Mouse (Mus musculus) heart, embryonic 15.5 days (tissue): ENCODE measurements around the gene Pak7. TPM values are rescaled to one million over a fixed set of nuclear protein-coding genes. Genes with fewer than 3 reads are reported as not detected.

Source experiments
- ATAC-seq: fragments of 200-750 bp; cut with Nextera tagmentation; replicated peaks from 2 replicates; pipeline ENCODE4 v1.8.0; 2017; ENCODE audit warnings: low read depth, moderate TSS enrichment; ENCODE audit not compliant: insufficient number of reproducible peaks, insufficient read depth, low FRiP score
- H3K27ac ChIP-seq: fragments of 300-500 bp; sonication (generic); 2 replicates; pipeline ENCODE4 v1.5.1; 2015; ENCODE audit warnings: mild to moderate bottlenecking, inconsistent platforms
- H3K27me3 ChIP-seq: fragments of 300-500 bp; sonication (generic); 2 replicates; pipeline ENCODE4 v1.6.1; 2015; ENCODE audit warnings: inconsistent platforms
- H3K36me3 ChIP-seq: fragments of 300-500 bp; sonication (generic); 2 replicates; pipeline ENCODE4 v1.6.1; 2015; ENCODE audit warnings: mild to moderate bottlenecking, inconsistent platforms
- H3K4me1 ChIP-seq: fragments of 300-500 bp; sonication (generic); replicated peaks from 2 replicates; pipeline ENCODE4 v1.6.1; 2015; ENCODE audit warnings: inconsistent platforms
- H3K4me2 ChIP-seq: fragments of 300-500 bp; sonication (generic); 2 replicates; pipeline ENCODE4 v1.6.1; 2015; ENCODE audit warnings: inconsistent platforms, mild to moderate bottlenecking, moderate library complexity
- H3K4me3 ChIP-seq: fragments of 300-500 bp; sonication (generic); 2 replicates; pipeline ENCODE4 v1.5.1; 2015; ENCODE audit warnings: mild to moderate bottlenecking, inconsistent platforms
- H3K9ac ChIP-seq: fragments of 300-500 bp; sonication (generic); 2 replicates; pipeline ENCODE4 v1.6.1; 2015; ENCODE audit warnings: mild to moderate bottlenecking, inconsistent platforms
- H3K9me3 ChIP-seq: fragments of 300-500 bp; sonication (generic); replicated peaks from 2 replicates; pipeline ENCODE4 v1.6.1; 2016; ENCODE audit warnings: inconsistent platforms
- WGBS: fragments of 180-500 bp; shearing (Covaris S2); methylation state at CpG from one replicate; pipeline ENCODE4 v1.1.7; 2015; ENCODE audit warnings: mixed read lengths; 5-methylcytosine and 5-hydroxymethylcytosine counted together
- polyA plus RNA-seq: library from polyadenylated mRNA; unstranded; fragments of >200 nt; fragmentation: Nextera tagmentation; extraction: Ambion mirVana; gene quantifications from 2 replicates; pipeline ENCODE4 v1.2.1, GENCODE M21; 2015

Pak7 gene
- polyA plus RNA-seq, 1 experiment from 2014 or later = 0.28 TPM

DNA sequence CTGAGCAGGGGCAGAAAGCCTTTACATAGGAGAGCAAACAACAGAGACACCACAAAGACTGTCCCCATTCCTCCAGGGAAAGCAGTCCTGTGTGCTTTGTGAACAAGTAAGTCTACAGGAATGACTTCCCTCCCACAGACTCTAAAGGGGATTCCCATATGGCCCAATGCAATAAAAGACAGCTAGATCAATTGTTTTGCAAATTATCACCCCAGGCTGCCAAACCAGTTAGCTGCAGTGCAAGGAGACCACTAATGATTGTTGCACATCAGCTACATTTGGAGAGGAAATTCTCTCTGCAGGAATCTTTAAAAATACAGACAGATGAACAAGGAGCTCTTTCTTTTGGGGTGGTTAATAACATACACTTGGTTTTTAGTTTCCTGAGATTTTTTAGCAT is 280.2 kb downstream of the Pak7 start:
- Histone ChIP-seq H3K4me3 (no peak overlapping the region), H3K9me3 (no peaks in the 10 kb centered on the region), H3K27me3 (no peaks in the 10 kb centered on the region; the same call in 1 of the 2 replicates), H3K4me2 (no peak overlapping the region), H3K4me1 (no peaks in the 10 kb centered on the region), H3K27ac (no peak overlapping the region), H3K36me3 (no peaks in the 10 kb centered on the region), H3K9ac (no peak overlapping the region)
- ATAC-seq = no peak

- no peaks in the 10 kb centered on the region for H3K4me1 ChIP-seq
- H3K4me3 ChIP-seq = no peak overlapping the region
- H3K9me3 ChIP-seq = no peaks in the 10 kb centered on the region
- H3K27me3 ChIP-seq = no peaks in the 10 kb centered on the region
- no peak for ATAC-seq
- H3K36me3 ChIP-seq = no peaks in the 10 kb centered on the region
- WGBS = 83% methylated on average over 3 of the region's 3 CpGs
- H3K27ac ChIP-seq = no peak overlapping the region
- H3K4me2 ChIP-seq = no peak overlapping the region
- H3K9ac ChIP-seq = no peak overlapping the region
Observed at GRCm38 (mm10) chr2:136097143-136097542, 290.6 kb downstream of the Pak7 start.

- WGBS = 46% methylated on average over 2 of the region's 2 CpGs
- Histone ChIP-seq H3K4me2 (no peak overlapping the region), H3K9ac (no peak overlapping the region), H3K9me3 (no peaks in the 10 kb centered on the region), H3K27me3 (no peaks in the 10 kb centered on the region), H3K36me3 (no peaks in the 10 kb centered on the region), H3K4me3 (no peak overlapping the region), H3K4me1 (no peaks in the 10 kb centered on the region), H3K27ac (no peak overlapping the region)
- ATAC-seq = no peak
Observed at GRCm38 (mm10) chr2:136095978-136096377, 291.8 kb downstream of the Pak7 start.

GRCm38 (mm10) chr2:136064356-136064755 is 323.4 kb downstream of the Pak7 start:
- WGBS = 93% methylated on average over 1 of the region's 1 CpGs
- Histone ChIP-seq H3K4me3 (no peak overlapping the region), H3K4me2 (no peak overlapping the region), H3K36me3 (no peaks in the 10 kb centered on the region), H3K9ac (no peak overlapping the region), H3K27me3 (peaks cover 23% of the 10 kb centered on the region), H3K27ac (no peak overlapping the region), H3K4me1 (peaks cover under 1% of the 10 kb centered on the region), H3K9me3 (no peaks in the 10 kb centered on the region)
- ATAC-seq = no peak

- Histone ChIP-seq H3K9ac (no peak overlapping the region), H3K27ac (no peak overlapping the region), H3K36me3 (no peaks in the 10 kb centered on the region), H3K27me3 (peaks cover 49% of the 10 kb centered on the region), H3K9me3 (no peaks in the 10 kb centered on the region), H3K4me2 (peak overlapping the region; percentile 36; the same call in 1 of the 2 replicates), H3K4me3 (peak overlapping the region; percentile 14; the same call in 1 of the 2 replicates), H3K4me1 (peaks cover 12% of the 10 kb centered on the region)
- ATAC-seq = no peak
- 3% methylated on average over 37 of the region's 37 CpGs for WGBS
Observed at GRCm38 (mm10) chr2:136059029-136059669, 328.6 kb downstream of the Pak7 start.

- no peak for ATAC-seq
- no peaks in the 10 kb centered on the region for H3K36me3 ChIP-seq
- peaks cover 49% of the 10 kb centered on the region for H3K27me3 ChIP-seq
Observed at GRCm38 (mm10) chr2:136058398-136058797, 329.4 kb downstream of the Pak7 start.

DNA sequence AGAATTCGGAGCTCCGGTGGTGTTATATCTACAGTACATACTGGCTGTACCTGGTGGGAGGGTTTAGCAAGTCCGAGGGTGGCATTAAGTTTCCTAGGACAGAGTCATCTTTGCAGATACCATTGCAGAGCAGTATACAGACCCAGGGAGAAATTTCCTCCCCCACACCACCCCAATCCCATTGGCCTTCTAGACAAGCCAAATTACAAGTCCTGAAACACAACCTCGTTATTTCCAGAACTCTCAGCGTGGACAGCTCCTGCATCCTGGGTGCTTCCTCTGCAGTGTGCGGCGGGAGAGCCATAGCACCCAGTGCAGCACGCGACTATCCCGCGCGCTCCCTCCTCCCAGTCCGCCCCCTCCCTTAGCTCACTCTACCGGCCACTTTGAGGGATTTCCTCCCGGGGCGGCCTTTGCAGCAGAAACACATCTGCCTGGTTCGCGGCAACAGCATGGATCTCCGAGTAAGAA is 329.9 kb downstream of the Pak7 start:
- peaks cover 12% of the 10 kb centered on the region for H3K4me1 ChIP-seq
- WGBS = 6% methylated on average over 19 of the region's 19 CpGs
- no peak for ATAC-seq
- H3K4me2 ChIP-seq = peak overlapping the region; percentile 47
- no peak overlapping the region for H3K27ac ChIP-seq
- H3K9ac ChIP-seq = no peak overlapping the region
- H3K9me3 ChIP-seq = no peaks in the 10 kb centered on the region
- no peaks in the 10 kb centered on the region for H3K36me3 ChIP-seq
- H3K4me3 ChIP-seq = peak overlapping the region; percentile 13; the same call in 1 of the 2 replicates
- H3K27me3 ChIP-seq = peaks cover 53% of the 10 kb centered on the region

More at GRCm38 (mm10) chr2:136058398-136058797, 329.4 kb downstream of the Pak7 start:
- 12% methylated on average over 7 of the region's 7 CpGs for WGBS
- peak overlapping the region; percentile 13; the same call in 1 of the 2 replicates for H3K4me3 ChIP-seq
- H3K4me1 ChIP-seq = peaks cover 12% of the 10 kb centered on the region
- H3K9me3 ChIP-seq = no peaks in the 10 kb centered on the region
- no peak overlapping the region for H3K9ac ChIP-seq
- no peak overlapping the region for H3K27ac ChIP-seq
- peak overlapping the region; percentile 47 for H3K4me2 ChIP-seq

DNA sequence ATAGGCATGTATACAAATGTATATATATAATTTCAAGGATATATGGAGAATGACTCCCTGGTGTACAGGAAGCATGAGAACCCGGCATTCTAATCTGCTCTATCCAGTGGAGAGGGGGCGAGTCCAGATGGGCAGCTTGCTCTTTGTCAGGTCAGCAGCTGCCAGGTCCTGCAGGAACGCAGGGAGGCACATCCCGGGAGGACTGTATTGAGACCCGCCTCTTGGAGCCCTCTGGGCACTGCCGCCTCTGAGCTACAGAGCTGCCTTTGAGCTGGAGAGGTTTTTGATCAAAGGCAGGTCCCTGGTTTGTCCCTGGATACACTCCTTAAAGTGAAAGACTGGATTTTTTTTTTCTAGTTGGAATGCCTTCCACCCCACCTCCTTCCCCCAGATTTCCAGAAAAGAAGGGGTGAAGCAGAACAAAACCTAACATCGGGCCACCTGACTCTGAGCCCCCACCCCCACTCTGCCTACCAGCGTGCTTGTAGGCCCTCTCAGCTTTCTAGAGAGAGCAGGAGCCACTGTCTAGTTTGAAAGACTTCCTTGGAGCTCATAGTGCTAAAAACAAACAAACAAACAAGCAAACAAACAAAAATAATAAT is 336.0 kb downstream of the Pak7 start, which contains the start of gene Lamp5:
Gene Lamp5, plus strand, starts transcription at position 552 of the 602 bp plus-strand sequence.
- H3K9ac ChIP-seq = no peak within 1 kb of the TSS
- H3K27me3 ChIP-seq = peaks cover 23% of the 10 kb centered on the region
- no peaks in the 10 kb centered on the region for H3K36me3 ChIP-seq
- no peak for ATAC-seq
- no peak within 1 kb of the TSS for H3K27ac ChIP-seq
- no peaks in the 10 kb centered on the region for H3K9me3 ChIP-seq
- no peaks in the 10 kb centered on the region for H3K4me1 ChIP-seq
- H3K4me3 ChIP-seq = 0 out of 2 replicates have a peak within 1 kb of the TSS, but pooled peaks have one; percentile 12
- peak within 1 kb of the TSS; percentile 29 for H3K4me2 ChIP-seq
- WGBS = 7% methylated on average over 8 of the region's 8 CpGs

DNA sequence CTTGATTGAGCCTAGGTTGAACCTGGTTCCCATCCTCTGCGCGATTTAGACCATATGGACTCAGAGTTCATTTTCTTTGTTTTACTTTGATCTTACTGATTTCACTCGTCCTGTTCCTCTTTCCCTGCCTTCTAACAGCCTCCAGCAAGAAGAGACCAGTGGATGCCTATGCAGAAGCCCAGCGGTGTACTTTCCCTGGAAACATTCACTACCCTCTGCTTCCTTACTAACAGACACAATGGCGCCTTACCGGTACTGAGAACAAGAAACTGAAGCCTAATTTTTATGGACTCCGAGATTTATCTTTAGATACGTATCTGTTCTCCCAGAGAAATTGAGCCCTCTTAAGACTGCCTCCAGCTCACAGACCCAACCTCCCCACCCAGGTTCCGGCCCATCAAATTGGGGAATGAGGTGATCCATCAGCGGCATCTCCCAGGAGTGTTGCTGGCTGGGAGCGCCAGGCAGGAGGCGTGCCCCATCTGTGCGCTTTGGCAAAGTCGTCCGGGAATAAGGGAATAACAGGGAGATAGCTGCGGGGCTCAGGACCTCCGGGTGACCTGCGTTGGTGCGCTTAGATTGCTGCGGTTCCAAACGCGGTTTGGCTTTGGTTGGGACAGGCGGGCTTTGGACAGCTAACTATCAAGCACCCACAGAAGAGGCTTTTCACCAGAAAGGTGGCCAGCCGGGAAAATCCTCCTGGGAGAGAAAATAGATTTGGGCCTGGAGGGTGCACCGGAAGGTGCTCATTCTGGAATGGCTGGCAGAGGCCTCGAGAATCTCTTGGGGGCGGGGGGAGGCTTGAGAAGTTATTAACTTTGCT is 336.8 kb downstream of the Pak7 start:
- Histone ChIP-seq H3K36me3 (no peaks in the 10 kb centered on the region), H3K9ac (no peak overlapping the region)
- no peak for ATAC-seq

GRCm38 (mm10) chr2:136048464-136048863 is 339.3 kb downstream of the Pak7 start:
- no peak overlapping the region for H3K27ac ChIP-seq
- H3K9ac ChIP-seq = no peak overlapping the region
- peaks cover 19% of the 10 kb centered on the region for H3K27me3 ChIP-seq
- no peak for ATAC-seq
- WGBS = 88% methylated on average over 4 of the region's 4 CpGs
- no peaks in the 10 kb centered on the region for H3K4me1 ChIP-seq
- H3K9me3 ChIP-seq = no peaks in the 10 kb centered on the region
- H3K4me3 ChIP-seq = no peak overlapping the region
- no peak overlapping the region for H3K4me2 ChIP-seq
- no peaks in the 10 kb centered on the region for H3K36me3 ChIP-seq

More for the DNA sequence above, 336.8 kb downstream of the Pak7 start:
- Histone ChIP-seq H3K4me3 (0 out of 2 replicates have a peak overlapping the region, but pooled peaks have one; percentile 12), H3K27ac (no peak overlapping the region), H3K27me3 (peaks cover 23% of the 10 kb centered on the region), H3K4me2 (peak overlapping the region; percentile 29), H3K9me3 (no peaks in the 10 kb centered on the region), H3K4me1 (no peaks in the 10 kb centered on the region)
- WGBS = 19% methylated on average over 27 of the region's 27 CpGs
